Mouse (Mus musculus) neural tube, embryonic 12.5 days (tissue): ENCODE results near the gene Usp44. TPM values are rescaled to one million over a fixed set of nuclear protein-coding genes. Genes with fewer than 3 reads are reported as not detected.
"Not testable (repeated sequence)": the region's sequence is repeated elsewhere in the genome, so short reads cannot be mapped to it uniquely, and the experiment has no call there.

Experiments
- ATAC-seq: fragments of 200-750 bp; cut with Nextera tagmentation; 2 replicates; pipeline ENCODE4 v1.8.0; 2017; ENCODE audit warnings: low read depth, mild to moderate bottlenecking, moderate TSS enrichment, moderate library complexity; ENCODE audit not compliant: low FRiP score
- H3K27ac ChIP-seq: fragments of 300-500 bp; sonication (generic); 2 replicates; pipeline ENCODE4 v1.5.1; 2016
- H3K27me3 ChIP-seq: fragments of 300-500 bp; sonication (generic); replicated peaks from 2 replicates; pipeline ENCODE4 v1.6.1; 2016; ENCODE audit warnings: mild to moderate bottlenecking
- H3K36me3 ChIP-seq: fragments of 300-500 bp; sonication (generic); 2 replicates; pipeline ENCODE4 v1.6.1; 2016; ENCODE audit warnings: mild to moderate bottlenecking
- H3K4me1 ChIP-seq: fragments of 300-500 bp; sonication (generic); 2 replicates; pipeline ENCODE4 v1.6.1; 2016
- H3K4me2 ChIP-seq: fragments of 300-500 bp; sonication (generic); replicated peaks from 2 replicates; pipeline ENCODE4 v1.6.1; 2016; ENCODE audit warnings: mild to moderate bottlenecking
- H3K4me3 ChIP-seq: fragments of 300-500 bp; sonication (generic); 2 replicates; pipeline ENCODE4 v1.5.1; 2016
- H3K9ac ChIP-seq: fragments of 300-500 bp; sonication (generic); 2 replicates; pipeline ENCODE4 v1.6.1; 2016; ENCODE audit warnings: mild to moderate bottlenecking
- H3K9me3 ChIP-seq: fragments of 300-500 bp; sonication (generic); 2 replicates; pipeline ENCODE4 v1.6.1; 2016; ENCODE audit warnings: mild to moderate bottlenecking
- WGBS: fragments of 180-500 bp; shearing (Covaris S2); methylation state at CpG from one replicate; pipeline ENCODE4 v1.1.7; 2016; 5-methylcytosine and 5-hydroxymethylcytosine counted together
- polyA plus RNA-seq: library from polyadenylated mRNA; unstranded; fragments of >200 nt; fragmentation: Nextera tagmentation; extraction: Ambion mirVana; gene quantifications from 2 replicates; pipeline ENCODE4 v1.2.1, GENCODE M21; 2016

Gene Usp44
- 3.4 and 3.9 TPM in 2 replicates for polyA plus RNA-seq

DNA sequence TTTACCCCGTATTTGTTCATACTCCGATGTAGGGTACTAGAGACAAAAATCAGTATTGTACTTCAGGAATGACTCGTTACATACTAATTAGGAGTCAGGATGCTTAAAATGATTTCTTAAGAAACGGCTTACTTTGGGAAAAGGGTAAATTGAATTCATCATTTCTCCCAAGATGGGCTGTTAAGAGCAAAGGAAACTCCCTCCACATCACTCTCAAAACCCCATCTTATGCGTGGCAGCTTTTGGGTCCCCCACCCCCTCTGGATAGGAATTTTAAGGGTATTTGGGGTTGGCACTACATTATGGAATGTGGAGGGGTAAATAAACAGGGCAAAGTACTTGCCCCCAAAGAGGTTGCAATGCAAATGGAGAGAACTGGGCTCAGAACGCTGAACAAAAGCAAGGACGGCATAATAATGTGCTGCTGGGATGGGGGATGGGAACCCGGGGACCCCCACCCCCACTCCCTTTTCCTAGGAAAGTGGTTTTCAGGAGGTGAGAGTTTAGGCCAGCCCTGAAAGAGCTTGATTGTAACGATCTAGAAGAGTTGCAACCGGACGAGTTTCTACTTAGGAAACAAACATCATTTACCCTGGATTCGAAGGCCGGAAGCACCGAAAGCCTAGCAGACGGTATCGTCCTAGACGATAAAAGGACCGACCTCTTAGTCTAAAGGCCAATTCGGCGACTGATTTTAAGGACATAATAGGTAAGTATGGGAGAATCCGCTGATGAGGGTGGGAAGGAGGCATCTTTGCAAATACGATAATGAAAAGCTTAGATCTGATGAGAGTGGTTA is at the start of gene Usp44:
TSS of gene Usp44 (plus strand) at position 625 of the 799 bp plus-strand sequence.
- no peak for ATAC-seq
- peaks cover 21% of the 10 kb centered on the region for H3K4me1 ChIP-seq
- no peak within 1 kb of the TSS for H3K9ac ChIP-seq
- peaks cover 33% of the 10 kb centered on the region for H3K27me3 ChIP-seq
- no peak within 1 kb of the TSS for H3K27ac ChIP-seq
- WGBS: 10% methylated on average over 22 of the region's 22 CpGs
- H3K9me3 ChIP-seq: no peaks in the 10 kb centered on the region
- H3K36me3 ChIP-seq: no peaks in the 10 kb centered on the region
- H3K4me2 ChIP-seq: peak within 1 kb of the TSS; percentile 34
- no peak within 1 kb of the TSS for H3K4me3 ChIP-seq

DNA sequence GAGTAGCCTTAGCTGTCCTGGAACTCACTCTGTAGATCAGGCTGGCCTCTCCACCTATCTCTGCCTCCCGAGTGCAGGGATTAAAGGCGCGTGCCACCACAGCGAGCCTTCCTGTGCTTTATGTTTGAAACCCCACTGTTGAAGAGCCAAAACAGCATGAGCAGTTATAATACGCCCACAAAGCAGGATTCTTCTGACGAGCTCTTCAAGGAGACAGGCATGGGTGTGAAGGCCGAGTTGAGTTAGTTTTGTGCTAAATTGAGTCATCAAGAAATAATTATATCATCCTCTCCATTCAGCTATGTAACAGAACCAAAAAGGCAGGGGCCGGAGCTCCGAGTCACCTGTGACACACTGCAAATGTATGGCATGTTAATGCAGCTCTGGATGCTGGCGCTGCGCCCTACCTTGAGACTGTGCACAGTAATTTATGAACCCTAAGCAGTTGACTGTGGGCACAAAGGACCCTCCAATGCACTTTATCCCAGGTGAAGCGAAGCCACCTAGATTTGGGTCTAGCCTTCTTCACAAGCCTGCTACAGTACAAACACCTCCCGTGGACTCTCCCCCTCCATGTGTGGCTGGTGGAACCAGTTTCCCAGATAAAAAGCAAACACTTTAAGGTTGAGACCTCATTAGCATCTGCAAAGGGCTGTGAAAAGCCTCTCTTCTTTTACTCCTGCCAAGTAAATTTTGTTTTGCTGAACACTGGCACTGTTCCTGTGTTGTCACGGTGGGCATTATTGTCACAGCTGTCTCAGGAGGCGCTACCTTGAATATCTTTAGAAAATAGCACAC is 47.9 kb upstream of the Usp44 start:
- no peak overlapping the region for H3K27ac ChIP-seq
- WGBS: 73% methylated on average over 15 of the region's 15 CpGs
- ATAC-seq: no peak
- no peak overlapping the region for H3K4me2 ChIP-seq
- no peak overlapping the region for H3K9ac ChIP-seq
- no peaks in the 10 kb centered on the region for H3K9me3 ChIP-seq
- no peak overlapping the region for H3K4me3 ChIP-seq
- H3K36me3 ChIP-seq: no peaks in the 10 kb centered on the region
- H3K4me1 ChIP-seq: no peaks in the 10 kb centered on the region
- no peaks in the 10 kb centered on the region for H3K27me3 ChIP-seq

DNA sequence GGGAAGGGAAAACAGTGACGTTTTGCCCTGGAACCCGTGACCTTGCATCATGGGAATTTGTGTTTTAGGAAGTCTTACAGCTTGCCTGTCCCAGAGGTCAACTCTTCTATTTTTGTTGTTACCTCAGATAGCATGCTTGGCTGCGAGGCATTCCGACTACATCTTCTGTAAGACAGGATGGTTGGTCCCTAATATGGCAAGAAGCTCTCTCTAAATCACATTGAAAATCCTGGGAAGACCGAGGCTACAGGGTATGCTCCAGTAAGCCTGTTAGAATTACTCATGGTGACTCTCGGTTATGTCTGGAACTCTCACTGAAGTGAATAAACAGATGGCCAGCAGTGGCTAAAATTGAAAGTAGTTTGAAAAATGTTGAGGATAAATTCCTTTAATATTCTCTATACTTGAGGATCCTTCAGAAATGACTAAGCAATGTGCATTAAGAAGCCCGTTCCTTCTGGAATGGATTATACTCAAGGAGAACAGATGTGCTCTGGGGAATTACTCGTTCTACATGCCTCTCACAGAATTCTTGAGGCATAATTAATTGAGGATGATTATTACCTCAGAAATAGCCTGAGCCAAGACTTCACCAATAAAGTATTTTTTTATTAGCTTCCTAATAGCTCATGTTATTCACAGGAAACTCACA is 31.5 kb upstream of the Usp44 start:
- H3K9ac ChIP-seq: no peak overlapping the region
- no peaks in the 10 kb centered on the region for H3K27me3 ChIP-seq
- no peak for ATAC-seq
- H3K4me2 ChIP-seq: no peak overlapping the region
- H3K36me3 ChIP-seq: no peaks in the 10 kb centered on the region
- no peak overlapping the region for H3K4me3 ChIP-seq
- 83% methylated on average over 8 of the region's 8 CpGs for WGBS
- H3K27ac ChIP-seq: no peak overlapping the region
- no peaks in the 10 kb centered on the region for H3K9me3 ChIP-seq
- H3K4me1 ChIP-seq: no peaks in the 10 kb centered on the region

DNA sequence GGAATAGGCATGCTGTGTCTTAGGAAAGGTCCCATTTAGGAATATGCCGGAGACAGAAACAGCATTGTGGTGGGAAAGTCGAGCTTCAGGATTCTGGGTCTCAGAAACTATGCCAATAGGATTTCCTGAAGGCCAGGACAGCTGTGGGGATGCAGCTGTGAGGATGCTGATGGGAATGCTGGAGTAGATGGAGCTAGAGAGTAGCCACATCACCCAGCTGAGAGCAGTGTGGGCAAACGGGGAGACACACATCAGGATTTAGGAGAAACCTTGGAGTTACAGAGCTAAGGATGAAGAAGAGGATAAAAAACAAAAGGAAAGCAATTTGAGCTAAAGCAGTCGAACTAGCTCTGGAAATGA is 31.0 kb upstream of the Usp44 start:
- ATAC-seq: no peak
- 78% methylated on average over 4 of the region's 4 CpGs for WGBS
- no peaks in the 10 kb centered on the region for H3K27me3 ChIP-seq
- no peak overlapping the region for H3K9ac ChIP-seq
- H3K27ac ChIP-seq: no peak overlapping the region
- H3K4me3 ChIP-seq: no peak overlapping the region
- H3K9me3 ChIP-seq: no peaks in the 10 kb centered on the region
- no peaks in the 10 kb centered on the region for H3K4me1 ChIP-seq
- no peaks in the 10 kb centered on the region for H3K36me3 ChIP-seq
- no peak overlapping the region for H3K4me2 ChIP-seq

DNA sequence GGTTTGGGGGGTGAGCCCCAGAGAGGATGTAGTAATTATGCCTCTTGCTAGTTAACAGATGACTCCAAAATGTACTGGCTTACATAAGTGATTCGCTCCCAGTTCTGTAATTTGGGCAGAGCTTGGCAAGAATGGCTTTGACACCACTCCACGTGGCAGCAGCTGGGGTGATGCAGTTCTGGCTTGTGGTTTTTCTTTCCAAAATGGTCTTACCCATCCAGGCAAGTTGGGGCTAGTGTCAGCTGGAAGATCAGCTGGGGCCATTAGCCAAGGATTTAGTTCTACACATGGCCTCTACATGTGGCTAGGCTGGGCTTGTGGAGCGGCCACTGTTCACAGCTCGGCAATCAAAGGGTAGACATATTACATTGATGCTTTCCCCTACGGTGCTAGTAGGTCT is 30.5 kb upstream of the Usp44 start:
- WGBS: 89% methylated on average over 5 of the region's 5 CpGs
- Histone ChIP-seq H3K9me3 (no peaks in the 10 kb centered on the region), H3K9ac (no peak overlapping the region)

DNA sequence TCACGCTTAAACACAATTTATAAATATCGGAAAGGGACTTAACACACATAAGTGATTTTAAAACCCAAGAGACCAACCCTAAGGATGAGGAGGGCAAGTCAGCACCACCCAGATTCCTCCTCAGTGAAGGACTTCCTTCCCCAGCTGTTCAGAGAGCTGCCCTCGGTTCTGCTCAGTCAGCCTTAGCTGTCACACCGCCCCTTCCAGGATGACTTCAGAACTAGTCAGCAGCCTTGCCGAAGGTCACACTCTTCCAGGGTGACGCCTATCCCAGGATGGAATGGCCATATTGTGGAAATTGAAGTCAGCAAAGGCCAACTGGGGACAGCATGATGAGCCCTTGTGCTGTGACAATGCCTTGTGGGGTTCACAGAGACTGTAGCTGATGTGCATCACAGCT is 28.2 kb upstream of the Usp44 start:
- no peak overlapping the region for H3K27ac ChIP-seq
- no peaks in the 10 kb centered on the region for H3K36me3 ChIP-seq
- H3K27me3 ChIP-seq: no peaks in the 10 kb centered on the region
- no peak for ATAC-seq
- no peak overlapping the region for H3K4me2 ChIP-seq
- no peaks in the 10 kb centered on the region for H3K9me3 ChIP-seq
- no peak overlapping the region for H3K9ac ChIP-seq
- 79% methylated on average over 6 of the region's 6 CpGs for WGBS
- H3K4me1 ChIP-seq: no peaks in the 10 kb centered on the region
- H3K4me3 ChIP-seq: no peak overlapping the region

More for the DNA sequence above, 30.5 kb upstream of the Usp44 start:
- Histone ChIP-seq H3K27me3 (no peaks in the 10 kb centered on the region), H3K4me1 (no peaks in the 10 kb centered on the region), H3K27ac (no peak overlapping the region), H3K4me3 (no peak overlapping the region), H3K4me2 (no peak overlapping the region), H3K36me3 (no peaks in the 10 kb centered on the region)
- ATAC-seq: no peak

DNA sequence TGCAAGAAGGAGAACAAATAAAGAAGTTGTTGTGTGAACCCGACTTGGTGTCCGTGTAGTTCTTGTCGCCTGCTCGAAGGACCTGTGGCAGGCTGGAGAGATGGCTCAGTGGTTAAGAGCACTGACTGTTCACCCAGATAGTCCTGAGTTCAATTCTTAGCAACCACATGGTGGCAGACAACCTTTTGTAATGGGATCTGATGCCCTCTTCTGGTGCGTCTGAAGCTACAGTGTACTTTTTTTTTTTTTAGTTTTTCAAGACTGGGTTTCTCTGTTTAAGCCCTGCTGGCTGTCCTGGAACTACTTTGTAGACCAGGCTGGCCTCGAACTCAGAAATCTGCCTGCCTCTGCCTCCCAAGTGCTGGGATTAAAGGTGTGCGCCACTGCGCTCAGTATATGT is 21.9 kb upstream of the Usp44 start:
- H3K4me3 ChIP-seq, H3K9me3 ChIP-seq, H3K9ac ChIP-seq, H3K36me3 ChIP-seq, H3K27me3 ChIP-seq, H3K4me2 ChIP-seq, H3K27ac ChIP-seq, H3K4me1 ChIP-seq, ATAC-seq: not testable (repeated sequence)
- WGBS: 94% methylated on average over 8 of the region's 8 CpGs

DNA sequence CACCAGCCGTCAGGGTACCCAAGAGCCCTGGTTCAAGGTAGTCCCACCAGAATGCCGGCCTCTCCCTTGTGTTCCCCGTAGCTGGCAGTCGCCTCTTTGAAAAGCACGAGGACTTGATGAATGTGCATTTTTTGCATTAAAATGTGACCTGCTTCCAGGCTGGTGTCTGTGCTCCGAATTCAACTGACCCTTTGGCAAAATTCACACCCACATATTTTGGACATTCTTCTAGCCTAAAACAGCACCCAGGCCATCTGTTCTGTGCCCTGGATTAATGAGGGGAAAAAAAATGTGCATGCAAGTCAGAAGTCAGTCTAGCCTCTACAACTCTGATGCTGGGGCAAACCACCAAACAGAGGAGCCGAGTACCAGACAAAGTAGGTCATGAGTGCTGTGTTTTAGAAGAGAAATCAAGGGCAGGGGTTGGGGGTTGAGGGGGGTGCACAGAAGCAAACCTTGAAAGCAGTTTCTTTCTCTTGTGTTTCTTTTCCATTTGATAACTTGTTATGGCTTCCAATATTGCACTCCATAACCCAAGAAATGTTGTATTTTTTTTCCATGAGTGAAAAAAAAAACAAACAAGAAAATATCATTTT is 20.7 kb upstream of the Usp44 start:
- H3K9me3 ChIP-seq: no peaks in the 10 kb centered on the region
- H3K27ac ChIP-seq: no peak overlapping the region
- no peak overlapping the region for H3K4me2 ChIP-seq
- 24% methylated on average over 7 of the region's 7 CpGs for WGBS
- H3K27me3 ChIP-seq: no peaks in the 10 kb centered on the region
- H3K9ac ChIP-seq: no peak overlapping the region
- no peaks in the 10 kb centered on the region for H3K4me1 ChIP-seq
- no peaks in the 10 kb centered on the region for H3K36me3 ChIP-seq
- ATAC-seq: no peak
- H3K4me3 ChIP-seq: no peak overlapping the region

DNA sequence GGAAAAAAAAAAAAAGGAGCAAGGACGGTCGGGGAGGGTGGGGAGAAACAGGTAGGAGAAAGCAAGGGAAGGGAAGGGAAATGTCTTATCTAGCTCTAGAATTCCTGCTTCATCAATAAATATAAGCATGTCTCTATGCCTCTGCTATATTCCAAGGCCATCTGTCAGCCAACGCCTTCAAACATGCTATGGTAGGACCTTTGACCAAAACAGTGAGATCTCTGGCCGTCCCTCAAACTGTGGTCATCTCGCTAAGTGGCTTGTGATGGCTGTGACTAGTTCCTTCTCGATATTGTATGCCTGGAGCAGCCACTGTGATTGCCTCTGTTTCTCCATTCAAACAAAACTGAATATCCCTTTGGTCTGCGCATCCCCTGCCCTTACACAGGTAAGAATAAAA is 19.3 kb upstream of the Usp44 start:
- H3K9me3 ChIP-seq: no peaks in the 10 kb centered on the region
- no peak for ATAC-seq
- no peaks in the 10 kb centered on the region for H3K4me1 ChIP-seq
- no peaks in the 10 kb centered on the region for H3K36me3 ChIP-seq
- no peaks in the 10 kb centered on the region for H3K27me3 ChIP-seq
- no peak overlapping the region for H3K4me2 ChIP-seq
- WGBS: 84% methylated on average over 7 of the region's 7 CpGs
- H3K4me3 ChIP-seq: no peak overlapping the region
- no peak overlapping the region for H3K27ac ChIP-seq
- no peak overlapping the region for H3K9ac ChIP-seq

DNA sequence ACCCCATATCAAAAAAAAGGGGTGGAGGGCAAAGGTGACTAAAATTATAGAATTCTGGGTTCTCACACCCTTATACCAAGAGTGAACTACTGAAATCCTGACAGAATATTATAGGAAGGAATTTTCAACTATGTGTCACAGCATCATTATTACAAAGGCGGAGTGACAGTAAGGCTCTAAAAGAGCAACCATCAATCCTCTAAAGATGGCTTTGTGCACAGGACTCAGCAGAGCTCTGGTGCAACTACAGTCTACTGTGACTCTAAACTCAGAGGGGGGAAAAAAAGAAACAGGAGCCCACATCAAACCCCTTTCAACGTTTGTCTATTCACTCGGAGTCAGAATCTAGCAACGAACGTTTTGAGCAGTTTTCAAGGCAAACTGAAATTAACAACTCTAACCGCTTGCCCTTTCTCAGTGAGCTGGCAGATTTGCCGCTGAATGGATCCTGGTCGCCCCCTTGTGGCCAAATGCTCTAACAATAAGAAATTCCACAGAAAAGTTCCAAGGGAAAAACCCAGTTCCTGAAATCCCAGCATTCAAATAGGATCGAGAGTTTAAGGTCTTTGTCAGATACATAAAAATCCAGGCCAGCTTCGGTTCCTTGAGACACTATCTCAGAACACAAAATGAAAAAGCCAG is 18.5 kb upstream of the Usp44 start:
- H3K4me2 ChIP-seq: peak overlapping the region; percentile 30; the same call in 1 of the 2 replicates
- no peak for ATAC-seq
- no peaks in the 10 kb centered on the region for H3K4me1 ChIP-seq
- no peak overlapping the region for H3K27ac ChIP-seq
- no peak overlapping the region for H3K4me3 ChIP-seq
- no peak overlapping the region for H3K9ac ChIP-seq
- no peaks in the 10 kb centered on the region for H3K36me3 ChIP-seq
- no peaks in the 10 kb centered on the region for H3K27me3 ChIP-seq
- 16% methylated on average over 10 of the region's 10 CpGs for WGBS
- H3K9me3 ChIP-seq: no peaks in the 10 kb centered on the region

DNA sequence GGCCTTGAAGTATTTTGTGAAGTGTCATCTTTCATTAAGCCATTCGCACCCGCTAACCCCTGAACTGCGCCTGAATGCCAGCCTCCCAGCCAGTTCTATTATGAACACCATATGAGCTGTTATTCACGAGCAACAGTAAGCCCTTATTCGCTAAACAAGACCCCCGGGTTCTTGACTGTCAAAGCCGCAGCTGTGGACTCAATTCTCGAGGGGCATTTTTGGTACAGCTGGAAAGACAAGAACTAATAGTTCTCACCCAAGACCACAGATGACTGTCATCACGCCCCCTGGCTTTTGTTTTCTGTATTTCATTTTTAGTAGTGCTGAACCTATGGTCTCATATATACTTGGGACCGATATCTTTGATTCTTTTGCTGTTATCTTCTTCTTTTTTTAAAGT is 17.6 kb upstream of the Usp44 start:
- no peak overlapping the region for H3K4me3 ChIP-seq
- no peak overlapping the region for H3K27ac ChIP-seq
- H3K4me2 ChIP-seq: no peak overlapping the region
- WGBS: 69% methylated on average over 10 of the region's 10 CpGs
- no peaks in the 10 kb centered on the region for H3K27me3 ChIP-seq
- no peak for ATAC-seq
- H3K36me3 ChIP-seq: no peaks in the 10 kb centered on the region
- H3K9ac ChIP-seq: no peak overlapping the region
- H3K9me3 ChIP-seq: no peaks in the 10 kb centered on the region
- no peaks in the 10 kb centered on the region for H3K4me1 ChIP-seq

DNA sequence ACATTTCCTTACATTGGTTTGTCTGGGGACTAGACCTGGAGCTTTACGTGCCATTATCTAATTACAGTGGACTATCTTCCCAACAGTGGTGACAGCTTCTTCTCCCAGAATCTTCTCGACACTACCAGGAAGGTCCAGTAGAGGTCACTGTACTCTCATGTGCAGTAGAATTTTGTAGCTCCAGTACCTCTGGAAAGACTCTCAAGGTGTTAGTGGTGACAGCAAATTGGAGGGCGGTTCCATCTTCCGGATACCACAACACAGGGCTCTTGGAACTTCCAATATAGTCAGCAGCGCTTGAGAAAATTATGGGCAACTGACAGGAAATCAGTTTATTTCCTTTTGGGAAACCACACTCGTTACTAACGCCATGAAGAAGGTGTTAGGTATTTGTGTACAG is 12.7 kb upstream of the Usp44 start:
- no peak overlapping the region for H3K4me3 ChIP-seq
- H3K9ac ChIP-seq: no peak overlapping the region
- peaks cover 5% of the 10 kb centered on the region; the same call in 1 of the 2 replicates for H3K4me1 ChIP-seq
- WGBS: 40% methylated on average over 7 of the region's 7 CpGs
- H3K27ac ChIP-seq: no peak overlapping the region
- ATAC-seq: no peak
- H3K4me2 ChIP-seq: no peak overlapping the region
- H3K27me3 ChIP-seq: no peaks in the 10 kb centered on the region; the same call in 1 of the 2 replicates
- H3K9me3 ChIP-seq: no peaks in the 10 kb centered on the region
- no peaks in the 10 kb centered on the region for H3K36me3 ChIP-seq
